Mouse (Mus musculus): Measurements from ENCODE around the gene Lrrc20. TPM values are rescaled to one million over a fixed set of nuclear protein-coding genes. Genes with fewer than 3 reads are reported as not detected.
A peak's percentile ranks its signal among the peaks of the same experiment; 100 is the strongest.

Gene Lrrc20
- polyA plus RNA-seq, 1 experiment from 2014 or later, result 14.5 TPM

DNA sequence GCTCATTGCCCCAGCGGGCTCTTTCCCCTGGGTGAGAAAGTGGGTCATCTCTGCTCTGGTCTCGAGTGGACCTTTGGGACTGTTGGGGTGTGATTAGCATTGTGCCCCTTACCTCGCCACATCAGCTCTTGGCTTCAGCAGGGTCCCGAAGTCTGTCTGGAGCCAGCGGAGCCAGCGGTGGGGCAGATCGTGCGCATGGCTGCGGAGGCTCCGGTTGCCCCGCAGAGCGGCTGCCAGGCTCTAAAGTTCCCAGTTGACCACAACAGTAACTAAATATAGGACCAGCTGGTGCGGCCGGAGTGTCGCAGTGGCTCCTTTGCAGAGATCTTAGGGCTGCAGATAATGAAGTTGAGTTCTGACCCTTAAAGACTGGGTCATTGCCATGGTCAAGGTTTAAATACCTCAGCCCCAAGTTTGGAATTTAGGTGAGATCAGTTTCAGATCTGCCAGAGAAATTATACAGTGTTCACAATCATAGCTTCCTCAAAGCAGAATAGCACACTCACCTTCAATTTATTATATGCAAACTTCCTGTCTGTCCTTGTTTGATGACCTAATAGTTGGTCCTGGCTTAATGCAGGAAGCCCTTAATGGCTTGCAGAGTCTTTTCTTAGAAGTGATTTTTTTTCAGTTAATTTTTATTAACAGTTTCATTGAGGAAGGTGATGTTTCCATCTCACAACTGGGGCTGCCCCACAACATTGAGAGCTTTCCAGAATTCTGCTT, 1.0 kb downstream of the Lrrc20 start:
- H3K4me1 ChIP-seq, result peaks cover 23% of the 10 kb centered on the region
- no peaks in the 10 kb centered on the region for H3K36me3 ChIP-seq
- peak overlapping the region; percentile 69 for H3K9ac ChIP-seq (replicated peaks)
- peak overlapping the region; percentile 76 for H3K4me3 ChIP-seq (replicated peaks)
- no peaks in the 10 kb centered on the region for H3K27me3 ChIP-seq (replicated peaks)
- ATAC-seq (ENCODE audit: low FRiP score), result peak; percentile 2; the same call in 1 of the 2 replicates
- no peaks in the 10 kb centered on the region for H3K9me3 ChIP-seq (replicated peaks)
- H3K4me2 ChIP-seq, result peak overlapping the region; percentile 78
- 4% methylated on average over 15 of the region's 15 CpGs for WGBS
- peak overlapping the region; percentile 77; the same call in 1 of the 2 replicates for H3K27ac ChIP-seq (replicated peaks)

GRCm38 (mm10) chr10:61479461-61479860, 3.9 kb downstream of the Lrrc20 start:
- H3K9me3 ChIP-seq (replicated peaks), result no peaks in the 10 kb centered on the region
- H3K4me3 ChIP-seq (replicated peaks), result no peak overlapping the region
- H3K27ac ChIP-seq (replicated peaks), result no peak overlapping the region
- no peaks in the 10 kb centered on the region for H3K27me3 ChIP-seq (replicated peaks)
- WGBS, result 91% methylated on average over 10 of the region's 10 CpGs
- no peaks in the 10 kb centered on the region for H3K36me3 ChIP-seq
- no peak for ATAC-seq (ENCODE audit: low FRiP score)
- H3K4me2 ChIP-seq, result no peak overlapping the region
- peaks cover 18% of the 10 kb centered on the region for H3K4me1 ChIP-seq
- H3K9ac ChIP-seq (replicated peaks), result no peak overlapping the region

DNA sequence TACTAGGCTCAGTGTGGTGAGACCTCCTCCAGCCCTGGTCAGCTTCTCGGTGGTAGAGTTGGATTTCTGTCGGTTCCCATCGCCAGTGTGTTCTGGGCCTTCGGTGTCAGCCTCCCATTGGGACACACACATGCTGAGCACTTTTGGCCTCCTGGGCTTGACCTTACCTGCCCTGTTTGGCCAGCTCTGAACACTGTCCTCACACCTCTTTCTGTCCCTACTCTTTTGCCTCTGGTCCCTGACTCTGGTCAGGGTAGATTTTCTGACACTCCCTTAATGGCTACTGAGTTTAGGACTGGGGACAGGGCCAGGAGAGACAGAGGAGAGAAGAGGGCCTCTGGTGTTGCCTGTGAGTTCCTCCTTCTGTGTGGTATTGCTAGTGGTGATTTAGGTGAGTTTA, 4.3 kb downstream of the Lrrc20 start:
- Histone ChIP-seq H3K27ac (replicated peaks) (no peak overlapping the region), H3K36me3 (no peaks in the 10 kb centered on the region), H3K4me1 (peaks cover 14% of the 10 kb centered on the region), H3K4me2 (no peak overlapping the region), H3K4me3 (replicated peaks) (no peak overlapping the region), H3K27me3 (replicated peaks) (no peaks in the 10 kb centered on the region), H3K9ac (replicated peaks) (no peak overlapping the region), H3K9me3 (replicated peaks) (no peaks in the 10 kb centered on the region)
- 92% methylated on average over 4 of the region's 4 CpGs for WGBS
- ATAC-seq (ENCODE audit: low FRiP score), result no peak

DNA sequence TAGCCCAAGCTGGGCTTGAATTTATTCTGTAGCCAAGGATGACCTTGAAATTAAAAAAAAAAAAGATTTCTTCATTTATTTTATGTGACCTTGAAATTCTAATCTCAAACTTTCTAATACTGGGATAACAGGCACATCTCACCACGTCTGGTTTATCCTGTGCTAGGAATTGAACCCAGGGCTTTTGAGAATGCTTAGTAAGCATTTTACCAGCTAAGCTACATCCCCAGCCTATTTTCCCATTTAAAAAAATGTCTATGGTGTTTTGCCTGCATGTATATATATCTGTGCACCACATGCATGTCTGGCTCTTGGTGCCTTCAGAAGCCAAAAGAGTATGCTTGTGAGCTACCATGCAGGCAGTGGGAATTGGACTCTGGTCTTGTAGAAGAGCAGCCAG, 4.9 kb downstream of the Lrrc20 start:
- 65% methylated on average over 1 of the region's 1 CpGs for WGBS
- no peak overlapping the region for H3K4me2 ChIP-seq
- H3K27ac ChIP-seq (replicated peaks), result no peak overlapping the region
- H3K27me3 ChIP-seq (replicated peaks), result no peaks in the 10 kb centered on the region
- ATAC-seq (ENCODE audit: low FRiP score), result no peak
- peaks cover 11% of the 10 kb centered on the region for H3K4me1 ChIP-seq
- no peaks in the 10 kb centered on the region for H3K9me3 ChIP-seq (replicated peaks)
- no peak overlapping the region for H3K9ac ChIP-seq (replicated peaks)
- no peaks in the 10 kb centered on the region for H3K36me3 ChIP-seq
- no peak overlapping the region for H3K4me3 ChIP-seq (replicated peaks)

- ATAC-seq (ENCODE audit: low FRiP score), result no peak
- H3K9ac ChIP-seq (replicated peaks), result no peak overlapping the region
- no peak overlapping the region for H3K27ac ChIP-seq (replicated peaks)
- no peak overlapping the region for H3K4me3 ChIP-seq (replicated peaks)
- H3K9me3 ChIP-seq (replicated peaks), result no peaks in the 10 kb centered on the region
- H3K4me1 ChIP-seq, result no peaks in the 10 kb centered on the region
- H3K27me3 ChIP-seq (replicated peaks), result no peaks in the 10 kb centered on the region
- H3K4me2 ChIP-seq, result no peak overlapping the region
- 95% methylated on average over 7 of the region's 7 CpGs for WGBS
- no peaks in the 10 kb centered on the region for H3K36me3 ChIP-seq
These were observed 7.2 kb downstream of the Lrrc20 start for GRCm38 (mm10) chr10:61482771-61483170.

DNA sequence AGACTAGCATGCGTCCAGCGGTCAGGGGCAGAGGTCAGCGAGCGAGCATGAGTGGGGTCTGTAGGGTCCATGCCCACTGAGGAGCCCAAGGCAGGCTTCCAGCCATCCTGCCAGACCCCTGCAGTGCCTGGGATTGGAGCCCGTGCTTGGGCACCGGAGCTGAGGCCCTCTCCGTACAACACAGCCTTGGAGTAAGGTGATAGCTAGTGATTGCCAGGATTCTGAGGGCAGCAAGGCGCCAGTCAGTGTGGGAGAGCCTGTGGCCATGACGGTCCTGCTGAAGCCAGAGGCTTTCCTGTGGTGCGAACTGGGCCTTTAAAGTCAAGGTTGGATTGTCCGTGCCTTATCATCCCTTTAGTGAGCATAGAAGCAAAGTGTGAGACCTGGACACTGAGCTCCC, 9.2 kb downstream of the Lrrc20 start:
- no peak for ATAC-seq (ENCODE audit: low FRiP score)

DNA sequence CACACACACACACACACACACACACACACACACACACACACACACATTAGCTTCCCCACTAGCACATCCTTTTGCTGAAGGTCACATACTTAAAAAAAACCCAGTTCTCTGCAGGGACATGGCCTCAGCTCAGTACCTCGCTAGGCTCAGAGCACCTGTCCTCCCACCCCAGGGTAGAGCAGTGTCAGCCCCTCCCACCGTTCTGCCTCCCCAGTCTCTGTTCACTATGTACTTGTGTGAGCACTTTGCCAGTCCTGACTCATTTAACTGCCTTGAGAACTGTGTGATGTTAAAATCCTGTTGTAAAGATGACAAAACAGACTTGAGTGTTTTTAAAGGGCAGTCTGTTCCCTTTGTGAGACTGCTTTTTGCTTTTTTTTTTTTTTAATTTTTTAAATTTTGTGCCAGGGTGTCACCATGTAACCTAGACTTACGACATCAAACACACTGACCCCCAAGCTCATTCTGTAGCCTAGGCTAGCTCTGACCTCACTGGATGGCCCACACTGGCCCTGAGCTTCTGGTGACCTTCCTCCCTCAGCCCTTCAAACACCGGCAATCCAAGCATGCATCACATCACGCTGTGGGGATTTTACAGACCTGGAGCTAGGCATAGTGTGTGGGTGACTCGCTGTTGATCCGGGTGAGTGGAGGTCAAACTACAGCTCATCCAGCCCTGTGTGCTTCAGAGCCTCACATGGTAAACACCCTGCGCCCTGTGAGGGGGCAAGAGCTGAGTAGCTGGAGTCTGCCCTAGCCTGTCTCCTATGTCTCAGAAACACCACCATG, 11.1 kb downstream of the Lrrc20 start:
- H3K27me3 ChIP-seq (replicated peaks), result no peaks in the 10 kb centered on the region
- no peak for ATAC-seq (ENCODE audit: low FRiP score)
- H3K4me1 ChIP-seq, result no peaks in the 10 kb centered on the region
- no peak overlapping the region for H3K4me2 ChIP-seq
- WGBS, result 84% methylated on average over 8 of the region's 8 CpGs
- no peak overlapping the region for H3K4me3 ChIP-seq (replicated peaks)
- no peak overlapping the region for H3K9ac ChIP-seq (replicated peaks)
- H3K27ac ChIP-seq (replicated peaks), result no peak overlapping the region
- no peaks in the 10 kb centered on the region for H3K9me3 ChIP-seq (replicated peaks)
- H3K36me3 ChIP-seq, result no peaks in the 10 kb centered on the region

More for the DNA sequence above, 9.2 kb downstream of the Lrrc20 start:
- Histone ChIP-seq H3K27me3 (replicated peaks) (no peaks in the 10 kb centered on the region), H3K9me3 (replicated peaks) (no peaks in the 10 kb centered on the region), H3K4me1 (no peaks in the 10 kb centered on the region), H3K4me2 (no peak overlapping the region), H3K4me3 (replicated peaks) (no peak overlapping the region), H3K36me3 (no peaks in the 10 kb centered on the region), H3K9ac (replicated peaks) (no peak overlapping the region), H3K27ac (replicated peaks) (no peak overlapping the region)
- 82% methylated on average over 11 of the region's 11 CpGs for WGBS

DNA sequence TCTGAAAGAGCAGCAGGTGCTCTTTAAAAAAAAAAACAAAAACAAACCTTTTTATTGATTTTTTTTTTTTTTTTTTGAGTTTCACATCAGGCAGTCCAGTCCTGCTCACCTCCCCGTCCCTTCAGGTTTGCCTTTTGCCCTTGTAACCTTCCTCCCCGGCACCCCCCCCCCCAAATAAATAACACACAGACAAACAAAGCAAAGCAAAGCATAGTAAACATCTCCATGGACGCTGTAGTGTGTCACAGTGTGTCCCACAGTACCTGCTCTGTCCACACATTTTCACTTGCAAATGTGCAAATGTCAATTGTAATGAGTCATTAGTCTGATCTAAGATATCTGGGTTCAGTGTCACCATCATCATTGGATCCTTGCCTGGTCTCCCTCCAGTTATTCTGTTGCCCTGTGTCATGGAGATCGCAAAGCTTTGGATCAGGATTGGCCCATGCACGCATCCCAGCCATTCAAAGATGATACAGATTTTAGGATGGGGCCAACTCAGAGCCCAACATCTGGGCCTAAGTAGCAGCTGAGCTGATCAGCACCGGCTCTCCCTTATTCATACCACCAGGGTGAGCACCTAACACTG, 13.0 kb downstream of the Lrrc20 start:
- 88% methylated on average over 6 of the region's 6 CpGs for WGBS
- Histone ChIP-seq H3K27me3 (replicated peaks) (no peaks in the 10 kb centered on the region), H3K27ac (replicated peaks) (no peak overlapping the region), H3K36me3 (no peaks in the 10 kb centered on the region), H3K4me1 (no peaks in the 10 kb centered on the region), H3K9me3 (replicated peaks) (no peaks in the 10 kb centered on the region), H3K4me3 (replicated peaks) (no peak overlapping the region), H3K4me2 (no peak overlapping the region), H3K9ac (replicated peaks) (no peak overlapping the region)
- no peak for ATAC-seq (ENCODE audit: low FRiP score)

- Histone ChIP-seq H3K27ac (replicated peaks) (no peak overlapping the region), H3K4me2 (no peak overlapping the region), H3K4me1 (0 out of 2 replicates have a peak, but pooled peaks cover 6% of the 10 kb centered on the region), H3K27me3 (replicated peaks) (no peaks in the 10 kb centered on the region), H3K4me3 (replicated peaks) (no peak overlapping the region), H3K36me3 (no peaks in the 10 kb centered on the region), H3K9me3 (replicated peaks) (no peaks in the 10 kb centered on the region), H3K9ac (replicated peaks) (no peak overlapping the region)
- no peak for ATAC-seq (ENCODE audit: low FRiP score)
- WGBS, result 58% methylated on average over 8 of the region's 8 CpGs
These were observed 16.0 kb downstream of the Lrrc20 start for GRCm38 (mm10) chr10:61491573-61491972.

GRCm38 (mm10) chr10:61492040-61492439, 16.4 kb downstream of the Lrrc20 start:
- H3K4me1 ChIP-seq, result 0 out of 2 replicates have a peak, but pooled peaks cover 6% of the 10 kb centered on the region
- H3K36me3 ChIP-seq, result no peaks in the 10 kb centered on the region
- no peak overlapping the region for H3K4me2 ChIP-seq
- H3K9me3 ChIP-seq (replicated peaks), result no peaks in the 10 kb centered on the region
- H3K9ac ChIP-seq (replicated peaks), result no peak overlapping the region
- ATAC-seq (ENCODE audit: low FRiP score), result no peak; the same call in 1 of the 2 replicates
- WGBS, result 13% methylated on average over 11 of the region's 11 CpGs
- H3K27me3 ChIP-seq (replicated peaks), result no peaks in the 10 kb centered on the region
- no peak overlapping the region for H3K27ac ChIP-seq (replicated peaks)
- H3K4me3 ChIP-seq (replicated peaks), result no peak overlapping the region

DNA sequence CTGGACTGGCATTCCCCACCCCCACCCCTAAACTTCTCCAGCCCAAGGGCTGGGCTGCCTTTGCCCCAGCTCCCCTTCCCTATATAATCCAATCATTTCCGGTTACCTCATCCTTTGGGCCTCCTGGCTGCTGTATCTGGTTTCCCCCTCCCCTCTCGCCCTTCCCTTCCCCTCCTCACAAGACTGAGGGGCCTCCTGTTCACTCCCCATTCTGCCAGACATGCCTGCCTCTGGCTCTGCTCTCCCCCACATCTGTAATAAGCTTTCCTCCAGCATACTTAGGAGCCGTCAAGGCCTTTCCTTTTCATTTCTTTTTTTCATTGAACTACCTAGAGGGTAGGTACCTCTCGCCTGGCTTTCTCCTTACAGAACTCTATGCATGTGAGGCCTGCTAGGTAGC, 19.9 kb downstream of the Lrrc20 start:
- H3K9ac ChIP-seq (replicated peaks), result no peak overlapping the region
- no peak overlapping the region for H3K4me2 ChIP-seq
- no peaks in the 10 kb centered on the region for H3K27me3 ChIP-seq (replicated peaks)
- H3K9me3 ChIP-seq (replicated peaks), result no peaks in the 10 kb centered on the region
- H3K4me1 ChIP-seq, result 0 out of 2 replicates have a peak, but pooled peaks cover 6% of the 10 kb centered on the region
- no peak for ATAC-seq (ENCODE audit: low FRiP score)
- 63% methylated on average over 4 of the region's 4 CpGs for WGBS
- no peaks in the 10 kb centered on the region for H3K36me3 ChIP-seq
- no peak overlapping the region for H3K27ac ChIP-seq (replicated peaks)
- no peak overlapping the region for H3K4me3 ChIP-seq (replicated peaks)

Measured in neural tube, embryonic 15.5 days (tissue).